Mouse (Mus musculus) megakaryocyte, embryonic 14.5 days (primary cell): ENCODE measurements around the gene Ebf4.

Experiments
- FLI1 ChIP-seq: IDR thresholded peaks from 2 replicates; pipeline ENCODE4 v1.6.1; 2012; ENCODE audit warnings: low read length, inconsistent platforms, mixed read lengths
- GATA1 ChIP-seq: IDR thresholded peaks from 3 replicates; pipeline ENCODE4 v1.6.1; 2012; ENCODE audit warnings: mixed read lengths, low read length, inconsistent platforms, borderline replicate concordance

DNA sequence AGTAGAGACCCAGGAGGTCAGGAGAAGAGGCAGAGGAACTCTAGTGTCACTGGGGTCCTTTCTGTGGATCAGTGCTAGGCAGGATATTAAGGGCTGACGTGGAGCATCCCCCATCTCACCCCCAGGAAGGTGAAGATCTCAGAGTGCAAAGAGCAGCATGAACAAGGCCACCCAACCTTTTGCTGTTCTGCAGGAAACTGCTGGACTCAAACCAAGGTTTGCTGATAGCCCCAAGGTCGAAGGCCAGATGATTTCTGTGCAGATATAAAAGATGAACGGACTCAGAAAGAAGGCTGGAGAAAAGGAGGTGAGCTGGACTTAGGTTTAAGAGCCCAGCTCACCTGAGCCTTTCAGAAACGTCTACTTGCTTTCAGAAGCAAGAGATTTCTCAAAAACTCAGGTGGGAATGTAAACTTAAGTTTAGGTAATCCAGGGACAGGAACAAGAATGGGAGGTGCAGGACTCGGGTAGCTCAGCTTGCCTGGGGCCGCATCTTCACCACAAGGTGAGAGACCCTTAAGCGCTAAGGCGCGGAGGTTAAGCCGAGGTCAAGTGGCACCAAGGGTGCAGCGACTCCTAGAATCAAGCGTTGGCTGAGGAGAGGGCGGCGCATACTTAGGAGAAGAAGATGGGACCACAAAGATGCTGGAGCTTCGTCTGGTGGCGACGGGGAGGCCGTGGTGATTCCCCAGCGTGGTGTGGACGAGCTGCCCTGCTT, 592 bp upstream of the Ebf4 start:
- TF ChIP-seq GATA1 (no peak), FLI1 (no peak)
